Mouse (Mus musculus): ENCODE results near the gene Rhog. TPM values are rescaled to one million over a fixed set of nuclear protein-coding genes. Genes with fewer than 3 reads are reported as not detected.

Rhog gene
- polyA plus RNA-seq (2015; fragmentation: Nextera tagmentation; extraction: Ambion mirVana) = 67.7 and 84.5 TPM in 2 replicates

DNA sequence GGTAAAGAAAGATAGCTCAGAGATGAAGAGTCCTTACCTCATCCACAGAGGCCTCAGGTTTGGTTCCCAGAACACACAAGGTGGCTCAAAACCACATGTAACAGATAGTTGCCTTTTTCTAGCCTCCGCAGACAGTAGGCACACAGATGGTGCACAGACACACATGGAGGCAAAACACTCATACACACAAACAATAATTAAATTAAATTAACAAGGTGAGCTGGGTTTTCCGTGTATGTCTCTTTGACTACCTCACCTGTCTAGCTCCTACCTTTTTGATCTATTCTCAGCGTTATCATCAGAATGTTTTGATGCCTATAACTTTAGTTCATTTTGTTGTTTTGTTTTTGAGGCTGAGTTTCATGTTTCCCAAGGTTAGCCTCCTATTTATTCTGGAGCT, at the start of gene Rhog:
Gene Rhog (minus strand): TSS at position 101 of the 400 bp plus-strand sequence.

GRCm38 (mm10) chr7:102267601-102268394, 11.9 kb upstream of the Rhog start, which contains the start of gene Stim1:
Stim1 (plus strand) TSS chr7:102267806.

DNA sequence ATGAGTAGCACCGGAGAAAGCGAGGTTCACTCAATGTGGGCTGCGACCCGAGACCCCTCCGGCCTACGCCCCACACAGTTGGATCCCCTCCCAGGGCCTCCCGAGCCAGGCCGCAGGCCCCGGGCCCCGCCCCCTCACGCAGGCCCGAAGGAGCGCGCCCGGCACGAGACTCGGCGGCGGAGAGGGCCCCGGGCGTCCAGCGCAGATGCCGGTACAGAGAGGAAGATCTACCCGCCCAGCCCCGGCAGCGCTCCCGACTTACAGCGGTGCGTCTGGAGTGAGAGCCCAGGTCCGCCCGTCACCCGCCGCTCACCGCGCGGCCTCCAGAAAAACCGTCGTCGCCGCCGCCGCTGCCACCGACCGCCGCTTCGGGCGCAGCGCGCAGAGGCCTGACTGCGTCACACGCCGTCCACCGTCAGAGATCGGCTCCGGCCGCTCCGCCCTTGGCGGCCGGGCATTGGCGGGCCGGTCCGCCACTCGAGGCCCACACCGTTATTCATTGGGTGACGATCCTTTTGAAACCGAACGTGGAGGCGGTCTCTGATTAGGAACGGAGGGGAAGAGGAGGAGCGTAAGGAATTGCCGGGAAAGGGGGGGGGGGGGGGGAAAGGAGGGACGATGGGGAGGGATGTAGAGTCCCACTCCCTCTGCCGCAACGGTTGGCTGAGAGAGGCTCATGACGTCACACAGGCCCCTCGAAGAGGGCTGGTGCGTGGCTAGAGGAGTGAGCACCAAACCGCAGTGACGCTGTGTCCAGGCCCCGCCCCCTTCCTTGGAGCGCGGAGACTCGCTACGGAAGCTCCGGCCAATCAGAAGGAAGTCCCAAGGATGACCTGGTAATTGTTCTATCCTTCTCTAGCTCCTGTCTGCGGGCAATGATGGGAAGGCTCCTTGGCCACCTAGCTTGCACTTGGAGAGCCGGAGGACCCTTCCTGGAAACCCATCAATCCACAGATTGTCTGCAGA, 45.8 kb downstream of the Rhog start, which contains the start of the genes Nup98 and Pgap2:
Gene Nup98 (minus strand): TSS at position 421 of the 966 bp plus-strand sequence.
Gene Pgap2 (plus strand): TSS at position 453 of the 966 bp plus-strand sequence.

Other genes with a start within 250 kb of the Rhog start
- 1.2 and 1.7 TPM in 2 replicates for gene Il18bp, start 237.4 kb downstream of the Rhog start, polyA plus RNA-seq (2015; fragmentation: Nextera tagmentation; extraction: Ambion mirVana)
- gene Rnf121, start 190.6 kb downstream of the Rhog start, polyA plus RNA-seq (2015; fragmentation: Nextera tagmentation; extraction: Ambion mirVana) = 17.5 and 17.7 TPM in 2 replicates
- 7.7 and 8.1 TPM in 2 replicates for gene Xndc1, start 190.5 kb downstream of the Rhog start, polyA plus RNA-seq (2015; fragmentation: Nextera tagmentation; extraction: Ambion mirVana)
- gene Xntrpc, start 190.3 kb downstream of the Rhog start, polyA plus RNA-seq (2015; fragmentation: Nextera tagmentation; extraction: Ambion mirVana) = 0.12 and 0.18 TPM in 2 replicates
- 0.08 TPM in 1 of 2 replicates, not detected in the other for gene Trpc2, start 172.9 kb downstream of the Rhog start, polyA plus RNA-seq (2015; fragmentation: Nextera tagmentation; extraction: Ambion mirVana)
- gene Art1, start 154.3 kb downstream of the Rhog start, polyA plus RNA-seq (2015; fragmentation: Nextera tagmentation; extraction: Ambion mirVana) = 0.12 TPM in 1 of 2 replicates, not detected in the other
- 0.12 and 0.35 TPM in 2 replicates for gene Art5, start 146.6 kb downstream of the Rhog start, polyA plus RNA-seq (2015; fragmentation: Nextera tagmentation; extraction: Ambion mirVana)
- not detected in 2 replicates for gene Chrna10, start 139.2 kb downstream of the Rhog start, polyA plus RNA-seq (2015; fragmentation: Nextera tagmentation; extraction: Ambion mirVana)
- gene Nup98, start 45.9 kb downstream of the Rhog start, polyA plus RNA-seq (2015; fragmentation: Nextera tagmentation; extraction: Ambion mirVana) = 13.1 and 16.8 TPM in 2 replicates
- 77.6 and 80.8 TPM in 2 replicates for gene Pgap2, start 45.8 kb downstream of the Rhog start, polyA plus RNA-seq (2015; fragmentation: Nextera tagmentation; extraction: Ambion mirVana)
- gene Stim1, start 11.8 kb upstream of the Rhog start, polyA plus RNA-seq (2015; fragmentation: Nextera tagmentation; extraction: Ambion mirVana) = 42.4 and 46.2 TPM in 2 replicates
- gene Rrm1, start 185.6 kb upstream of the Rhog start, polyA plus RNA-seq (2015; fragmentation: Nextera tagmentation; extraction: Ambion mirVana) = 45.5 and 58.6 TPM in 2 replicates
- 0.15 and 0.28 TPM in 2 replicates for gene Olfr543, start 225.6 kb upstream of the Rhog start, polyA plus RNA-seq (2015; fragmentation: Nextera tagmentation; extraction: Ambion mirVana)
- 0.05 TPM in 2 replicates for gene Olfr544, start 232.3 kb upstream of the Rhog start, polyA plus RNA-seq (2015; fragmentation: Nextera tagmentation; extraction: Ambion mirVana)
- not detected in 2 replicates for gene Olfr545, start 243.5 kb upstream of the Rhog start, polyA plus RNA-seq (2015; fragmentation: Nextera tagmentation; extraction: Ambion mirVana)

Data from urinary bladder, postnatal 0 days (tissue).